Mouse (Mus musculus) gastrocnemius, postnatal 14 days (tissue): ENCODE results near the gene Ccr5. TPM values are rescaled to one million over a fixed set of nuclear protein-coding genes. Genes with fewer than 3 reads are reported as not detected.
"Not testable (repeated sequence)": the region's sequence is repeated elsewhere in the genome, so short reads cannot be mapped to it uniquely, and the experiment has no call there.

ENCODE experiments used
- DNase-seq: peaks from one replicate; pipeline ENCODE4 v3.0.0; 2021; ENCODE audit warnings: mixed read lengths
- intact Hi-C: fragments of 180-260 bp; cut with DNase I; formaldehyde crosslinking; loops from one replicate; pipeline ENCODE4 v1.15.1; 2025; ENCODE audit warnings: low total_unique reads
- total RNA-seq, 2 experiments: library from RNA; stranded (reverse); gene quantifications; 2 replicates each; pipeline ENCODE4 v1.2.3; 2021

Gene Ccr5
- total RNA-seq, 2 experiments from 2014 or later = 0.11 to 0.47 TPM

- intact Hi-C loops = loop anchor here (5.0 kb wide), 1 partner anchor 142 kb away; no protein-coding TSS in a partner anchor
These were observed 13.6 kb downstream of the Ccr5 start for GRCm38 (mm10) chr9:124134919-124135318.

DNA sequence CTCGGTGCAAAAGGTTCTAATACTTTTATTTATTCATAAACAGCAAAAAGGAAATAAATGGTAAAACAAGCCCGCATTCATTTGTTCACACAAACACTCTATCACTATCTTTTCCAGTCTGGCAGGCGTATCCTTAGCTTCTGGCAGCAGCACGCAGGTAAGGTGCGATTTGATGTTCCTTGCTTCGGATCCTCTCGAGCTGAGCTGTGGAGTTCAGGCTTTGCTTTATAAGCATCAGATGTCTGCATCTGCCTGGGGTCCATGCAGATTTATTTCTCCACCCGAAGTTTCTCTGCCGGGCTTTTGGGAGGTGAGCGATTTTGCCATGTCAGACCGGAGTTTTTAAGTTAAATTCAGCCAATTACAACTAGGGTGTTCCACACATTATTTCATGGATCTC lies 16.3 kb downstream of the Ccr5 start:
- no peak for DNase-seq
- intact Hi-C loops = loop anchor here (5.0 kb wide), 1 partner anchor 140 kb away; no protein-coding TSS in a partner anchor

More at GRCm38 (mm10) chr9:124134919-124135318, 13.6 kb downstream of the Ccr5 start:
- DNase-seq = not testable (repeated sequence)

DNA sequence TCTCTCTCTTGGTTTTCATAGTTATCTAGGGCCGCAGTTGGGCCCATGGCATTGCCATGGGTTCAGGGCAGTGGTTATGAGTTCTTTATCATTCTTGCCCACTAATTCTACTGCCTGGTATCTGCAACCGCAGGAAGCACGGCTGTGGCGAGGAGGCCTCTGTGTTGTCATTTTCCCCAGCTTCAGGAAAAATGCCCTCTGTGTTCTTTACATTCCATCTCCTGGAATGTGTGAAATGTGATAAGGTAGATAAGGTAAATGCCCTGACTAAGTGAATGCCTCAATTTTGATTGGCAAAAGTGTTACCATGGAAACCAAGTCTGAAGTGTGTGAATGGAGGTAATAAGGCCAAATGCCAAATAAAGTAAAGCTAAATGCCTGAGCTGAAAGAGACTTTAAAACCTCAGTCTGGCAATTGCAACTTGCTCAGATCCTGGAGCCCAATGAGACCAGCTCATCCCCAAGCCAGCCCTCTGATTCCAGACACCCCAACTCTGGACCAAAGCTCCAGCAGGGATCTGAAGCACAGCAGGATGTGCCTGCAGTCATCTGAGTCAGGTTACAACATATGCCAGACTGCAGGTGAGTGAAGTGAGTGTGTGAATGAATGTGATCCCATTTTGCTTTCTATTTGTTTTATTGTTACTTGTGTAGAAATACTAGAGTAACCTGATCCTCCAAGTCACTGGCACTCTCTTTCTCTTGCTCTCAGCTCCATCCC lies 16.9 kb downstream of the Ccr5 start:
- no peak for DNase-seq
- intact Hi-C loops = loop anchor here (5.0 kb wide), 1 partner anchor 139 kb away; no protein-coding TSS in a partner anchor

- intact Hi-C loops = no loop called here
- no peak for DNase-seq
These were observed 22.3 kb downstream of the Ccr5 start for GRCm38 (mm10) chr9:124143678-124144077.

DNA sequence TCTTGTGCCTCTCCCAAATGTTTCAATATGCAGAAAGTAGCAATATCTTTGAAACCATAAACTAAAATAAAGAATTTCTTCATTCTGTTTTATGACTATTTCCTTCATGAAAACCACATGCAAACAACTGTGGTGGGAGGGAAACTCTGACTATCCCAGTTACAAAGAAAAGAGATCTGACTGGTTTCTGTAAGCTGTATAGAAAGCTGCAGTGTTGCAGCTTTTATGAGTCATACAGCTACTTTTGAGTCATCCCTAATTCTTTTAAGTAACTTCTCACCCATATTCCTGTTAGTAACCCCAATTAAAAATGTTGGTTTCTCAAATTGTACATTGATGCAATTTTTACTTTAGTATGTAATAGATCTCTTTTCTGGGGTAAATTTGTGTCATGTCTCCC lies 25.0 kb downstream of the Ccr5 start:
- intact Hi-C loops = no loop called here
- no peak for DNase-seq

Other genes starting within 250 kb of the Ccr5 start
- 1 to 10 TPM in 1 of 2 experiments, under 1 TPM in 1; 0.55 to 1.1 TPM for gene Ccr1, start 152.9 kb upstream of the Ccr5 start, total RNA-seq
- gene Ccr1l1, start 143.1 kb upstream of the Ccr5 start, total RNA-seq = not detected
- gene Ccr3, start 99.6 kb upstream of the Ccr5 start, total RNA-seq = not detected
- gene Ccr2, start 19.6 kb upstream of the Ccr5 start, total RNA-seq = 1 to 10 TPM in 1 of 2 experiments, under 1 TPM in 1; 0.78 to 1.2 TPM
- gene 2010315B03Rik, start 191.2 kb downstream of the Ccr5 start, total RNA-seq = 10 to 100 TPM in 1 of 2 experiments, 1 to 10 TPM in 1; 9.0 to 11.1 TPM